In genomic region chr19:55792571-55792970, GRCm38 (mm10) we compare ENCODE assay signal across 14 mouse cellular contexts. TPM values are rescaled to one million over a fixed set of nuclear protein-coding genes. Genes with fewer than 3 reads are reported as not detected.
DNase-seq lines count a peak whose midpoint lies in the region; ATAC-seq and TF ChIP-seq lines count a peak whose summit lies in the region.
"Had no signal": no experiment of that assay in that cellular context is flagged by ENCODE, and none has a peak within 500 bp of the region (broad histone marks: within the 10 kb centered on the region; RNA-seq: fewer than 3 reads in every experiment).

No protein-coding gene starts in this region.

- H3K9me3 ChIP-seq in forebrain, embryonic 11.5 days (ENCODE audit: control insufficient read depth, low read length): no peaks in the 10 kb centered on the region
- H3K9me3 ChIP-seq in forebrain, postnatal 0 days (ENCODE audit: low read length): no peaks in the 10 kb centered on the region
- H3K9me3 ChIP-seq in midbrain, embryonic 16.5 days (replicated peaks; ENCODE audit: control insufficient read depth, low read length, poor library complexity, severe bottlenecking): no peaks in the 10 kb centered on the region
- H3K9me3 ChIP-seq: embryonic facial prominence, embryonic 12.5 days; neural tube, embryonic 15.5 days had no signal

- H3K36me3 ChIP-seq in forebrain, embryonic 11.5 days (ENCODE audit: control insufficient read depth, insufficient read depth, low read length): no peaks in the 10 kb centered on the region
- no peaks in the 10 kb centered on the region for H3K36me3 ChIP-seq in forebrain, postnatal 0 days (ENCODE audit: insufficient read depth)
- H3K36me3 ChIP-seq in midbrain, embryonic 16.5 days (ENCODE audit: control insufficient read depth, insufficient read depth, low read length): no peaks in the 10 kb centered on the region
- H3K36me3 ChIP-seq: neural tube, embryonic 15.5 days had no signal

- H3K4me3 ChIP-seq in forebrain, embryonic 11.5 days (ENCODE audit: low read depth, low read length): no peak overlapping the region
- H3K4me3 ChIP-seq in forebrain, postnatal 0 days (ENCODE audit: low read depth, low read length): no peak overlapping the region
- H3K4me3 ChIP-seq in midbrain, embryonic 16.5 days (ENCODE audit: low read depth, low read length): no peak overlapping the region
- H3K4me3 ChIP-seq: embryonic facial prominence, embryonic 12.5 days; neural tube, embryonic 15.5 days had no signal

- ATAC-seq in forebrain, embryonic 11.5 days (replicated peaks; ENCODE audit: low FRiP score): no peak
- no peak for ATAC-seq in forebrain, postnatal 0 days
- ATAC-seq in midbrain, embryonic 16.5 days: 0 out of 2 replicates have a peak, but pooled peaks have one; percentile 32
- ATAC-seq: forebrain, embryonic 16.5 days had no signal

- no peaks in the 10 kb centered on the region for H3K27me3 ChIP-seq in forebrain, embryonic 11.5 days (ENCODE audit: control insufficient read depth, insufficient read depth, low read length)
- no peaks in the 10 kb centered on the region for H3K27me3 ChIP-seq in forebrain, postnatal 0 days (ENCODE audit: insufficient read depth, low read length)
- no peaks in the 10 kb centered on the region for H3K27me3 ChIP-seq in midbrain, embryonic 16.5 days (ENCODE audit: control insufficient read depth, insufficient read depth, low read depth, low read length)
- H3K27me3 ChIP-seq: embryonic facial prominence, embryonic 12.5 days; neural tube, embryonic 15.5 days had no signal

- H3K9ac ChIP-seq in forebrain, embryonic 11.5 days (ENCODE audit: low read length): 0 out of 2 replicates have a peak overlapping the region, but pooled peaks have one; percentile 6
- H3K9ac ChIP-seq in forebrain, postnatal 0 days: no peak overlapping the region
- no peak overlapping the region for H3K9ac ChIP-seq in midbrain, embryonic 16.5 days (ENCODE audit: low read depth, low read length)
- H3K9ac ChIP-seq: embryonic facial prominence, embryonic 12.5 days; neural tube, embryonic 15.5 days had no signal

- WGBS in forebrain, embryonic 11.5 days: 78% methylated on average over 5 of the region's 5 CpGs
- 53% methylated on average over 5 of the region's 5 CpGs for WGBS in forebrain, postnatal 0 days
- WGBS in midbrain, embryonic 16.5 days: 38% methylated on average over 5 of the region's 5 CpGs

- DNase-seq in forebrain, embryonic 11.5 days (ENCODE audit: low spot score): no peak
- no peak for DNase-seq in forebrain, postnatal 0 days
- DNase-seq in spleen, postnatal 36 days (ENCODE audit: low spot score in 2 of 2): peak; percentile 5 to 17
- no peak for DNase-seq in spleen, postnatal 14 days (ENCODE audit: low spot score in 2 of 2)
- DNase-seq in thymus, postnatal 4 days: peak; percentile 17
- no peak for DNase-seq in ovary, postnatal 36 days (ENCODE audit: low spot score)
- DNase-seq in ovary, postnatal 14 days (ENCODE audit: low spot score): no peak
- DNase-seq: cerebellum, adult 2 months; left cerebral cortex, postnatal 4 days; lung, postnatal 4 days had no signal

- H3K4me2 ChIP-seq in forebrain, embryonic 11.5 days (ENCODE audit: low read depth, low read length, severe bottlenecking): no peak overlapping the region; the same call in 1 of the 2 replicates
- no peak overlapping the region for H3K4me2 ChIP-seq in forebrain, postnatal 0 days (ENCODE audit: low read depth)
- no peak overlapping the region for H3K4me2 ChIP-seq in midbrain, embryonic 16.5 days (ENCODE audit: low read length)
- H3K4me2 ChIP-seq: embryonic facial prominence, embryonic 12.5 days; neural tube, embryonic 15.5 days had no signal

- peaks cover 12% of the 10 kb centered on the region for H3K4me1 ChIP-seq in forebrain, embryonic 11.5 days (replicated peaks; ENCODE audit: control insufficient read depth, insufficient read depth, low read length)
- H3K4me1 ChIP-seq in forebrain, postnatal 0 days (ENCODE audit: insufficient read depth): no peaks in the 10 kb centered on the region
- peaks cover 43% of the 10 kb centered on the region for H3K4me1 ChIP-seq in midbrain, embryonic 16.5 days (ENCODE audit: control insufficient read depth, insufficient read depth, low read length)

- no peak overlapping the region for H3K27ac ChIP-seq in forebrain, embryonic 11.5 days (ENCODE audit: low read depth, low read length)
- H3K27ac ChIP-seq in forebrain, postnatal 0 days (ENCODE audit: low read depth, low read length): no peak overlapping the region
- peak overlapping the region; percentile 43; the same call in 1 of the 2 replicates for H3K27ac ChIP-seq in midbrain, embryonic 16.5 days (ENCODE audit: low read length)
- H3K27ac ChIP-seq: embryonic facial prominence, embryonic 12.5 days; neural tube, embryonic 15.5 days had no signal

- TF ChIP-seq CTCF in forebrain, postnatal 0 days (IDR thresholded peaks at IDR 0.05; ENCODE audit: low read depth): no peak

RNA-seq across cellular contexts. Expression of gene Tcf7l2, which starts 51.0 kb away (rescaled TPM):
- 146 and 150 TPM in 2 replicates for polyA plus RNA-seq in forebrain, embryonic 11.5 days (2014; fragmentation: Nextera tagmentation; extraction: Ambion mirVana)
- 10.8 and 17.7 TPM in 2 replicates for total RNA-seq in forebrain, postnatal 0 days (2014; rRNA removed)
- 113 and 282 TPM in 2 replicates for polyA plus RNA-seq in forebrain, postnatal 0 days (2015; fragmentation: Nextera tagmentation; extraction: Ambion mirVana)
- 824 and 1,080 TPM in 2 replicates for polyA plus RNA-seq in midbrain, embryonic 16.5 days (2015; fragmentation: Nextera tagmentation; extraction: Ambion mirVana)

Comparison
In these comparisons a context has a peak if more than half of its experiments do, and no peak if none do; other contexts are left out.
1. DNase-seq: peak in spleen, postnatal 36 days (2 of 2) and thymus, postnatal 4 days (single experiment); none in forebrain, embryonic 11.5 days (single experiment), forebrain, postnatal 0 days (single experiment), spleen, postnatal 14 days (0 of 2), ovary, postnatal 36 days (single experiment) and ovary, postnatal 14 days (single experiment).